In genomic region chr4:137392874-137393273, GRCm38 (mm10) we compare ENCODE assay signal across 24 mouse cellular contexts. TPM values are rescaled to one million over a fixed set of nuclear protein-coding genes. Genes with fewer than 3 reads are reported as not detected.
A peak's percentile ranks its signal among the peaks of the same experiment; 100 is the strongest.
DNase-seq lines count a peak whose midpoint lies in the region; ATAC-seq and TF ChIP-seq lines count a peak whose summit lies in the region.
"Had no signal": no experiment of that assay in that cellular context is flagged by ENCODE, and none has a peak within 500 bp of the region (broad histone marks: within the 10 kb centered on the region; RNA-seq: fewer than 3 reads in every experiment).

No protein-coding gene starts in this region.

- 0 out of 2 replicates have a peak overlapping the region, but pooled peaks have one; percentile 7 for H3K9ac ChIP-seq in heart, embryonic 13.5 days
- no peak overlapping the region for H3K9ac ChIP-seq in hindbrain, postnatal 0 days (replicated peaks; ENCODE audit: low read length)
- H3K9ac ChIP-seq: embryonic facial prominence, embryonic 13.5 days; hindbrain, embryonic 14.5 days; liver, embryonic 12.5 days; lung, embryonic 15.5 days; midbrain, embryonic 15.5 days had no signal

- no peak overlapping the region for H3K27ac ChIP-seq in heart, embryonic 13.5 days (replicated peaks)
- H3K27ac ChIP-seq in hindbrain, postnatal 0 days = no peak overlapping the region
- H3K27ac ChIP-seq: embryonic facial prominence, embryonic 13.5 days; hindbrain, embryonic 14.5 days; layer of hippocampus, adult 2 months; liver, embryonic 12.5 days; lung, embryonic 15.5 days; midbrain, embryonic 15.5 days had no signal

- H3K9me3 ChIP-seq in heart, embryonic 13.5 days = peaks cover 3% of the 10 kb centered on the region; the same call in 1 of the 2 replicates
- no peaks in the 10 kb centered on the region for H3K9me3 ChIP-seq in hindbrain, postnatal 0 days (ENCODE audit: low read length)
- H3K9me3 ChIP-seq: embryonic facial prominence, embryonic 13.5 days; liver, embryonic 12.5 days; lung, embryonic 15.5 days; midbrain, embryonic 15.5 days had no signal

- 0 out of 2 replicates have a peak, but pooled peaks cover 6% of the 10 kb centered on the region for H3K36me3 ChIP-seq in heart, embryonic 13.5 days
- H3K36me3 ChIP-seq in hindbrain, postnatal 0 days (ENCODE audit: insufficient read depth, low read length) = no peaks in the 10 kb centered on the region
- H3K36me3 ChIP-seq: embryonic facial prominence, embryonic 13.5 days; lung, embryonic 15.5 days; midbrain, embryonic 15.5 days had no signal

- 78% methylated on average over 9 of the region's 9 CpGs for WGBS in heart, embryonic 13.5 days
- WGBS in hindbrain, postnatal 0 days = 86% methylated on average over 9 of the region's 9 CpGs

- H3K4me3 ChIP-seq in heart, embryonic 13.5 days = no peak overlapping the region
- no peak overlapping the region for H3K4me3 ChIP-seq in hindbrain, postnatal 0 days (ENCODE audit: low read length)
- H3K4me3 ChIP-seq: embryonic facial prominence, embryonic 13.5 days; layer of hippocampus, adult 2 months; liver, embryonic 12.5 days; lung, embryonic 15.5 days; midbrain, embryonic 15.5 days had no signal

- H3K4me2 ChIP-seq in heart, embryonic 13.5 days = no peak overlapping the region
- no peak overlapping the region for H3K4me2 ChIP-seq in hindbrain, postnatal 0 days (ENCODE audit: low read depth, low read length)
- H3K4me2 ChIP-seq: embryonic facial prominence, embryonic 13.5 days; hindbrain, embryonic 14.5 days; liver, embryonic 12.5 days; lung, embryonic 15.5 days; midbrain, embryonic 15.5 days had no signal

- DNase-seq in heart, postnatal 4 days = no peak
- DNase-seq in ovary, postnatal 36 days (ENCODE audit: low spot score) = peak; percentile 28
- no peak for DNase-seq in ovary, postnatal 14 days (ENCODE audit: low spot score)
- DNase-seq in adrenal gland, postnatal 36 days = peak; percentile 67 to 70
- DNase-seq in hindbrain, postnatal 0 days (ENCODE audit: low spot score) = no peak
- DNase-seq in right cerebral cortex, postnatal 4 days = no peak
- DNase-seq: B cell, adult 2 months; cerebellum, adult 9-10 months; spleen, adult 18-20 months; thymus, postnatal 25 days had no signal

- no peak for ATAC-seq in heart, embryonic 13.5 days (ENCODE audit: extremely low read depth, insufficient number of reproducible peaks, low FRiP score, low TSS enrichment)
- ATAC-seq in hindbrain, postnatal 0 days = no peak
- ATAC-seq: forebrain, embryonic 16.5 days; intestine, embryonic 16.5 days; liver, embryonic 12.5 days; midbrain, embryonic 15.5 days had no signal

- H3K4me1 ChIP-seq in heart, embryonic 13.5 days = peaks cover 7% of the 10 kb centered on the region
- H3K4me1 ChIP-seq in hindbrain, postnatal 0 days (ENCODE audit: insufficient read depth, low read length) = no peaks in the 10 kb centered on the region; the same call in 1 of the 2 replicates

- H3K27me3 ChIP-seq in heart, embryonic 13.5 days (replicated peaks) = no peaks in the 10 kb centered on the region
- H3K27me3 ChIP-seq in hindbrain, postnatal 0 days (ENCODE audit: insufficient read depth, low read length) = no peaks in the 10 kb centered on the region
- H3K27me3 ChIP-seq: embryonic facial prominence, embryonic 13.5 days; liver, embryonic 12.5 days; lung, embryonic 15.5 days; midbrain, embryonic 15.5 days had no signal

- no peak for TF ChIP-seq CTCF in hindbrain, postnatal 0 days (IDR thresholded peaks at IDR 0.05; ENCODE audit: low read depth)

RNA-seq across cellular contexts. Expression of gene Cela3a, which starts 16.7 kb away (rescaled TPM):
- polyA plus RNA-seq in heart, embryonic 13.5 days (2015; fragmentation: Nextera tagmentation; extraction: Ambion mirVana) = not detected in 2 replicates
- not detected for total RNA-seq in heart, postnatal 4 days (2021)
- not detected for total RNA-seq in adrenal gland, postnatal 36 days (2021)
- total RNA-seq in hindbrain, postnatal 0 days (2014; rRNA removed) = not detected in 2 replicates
- not detected in 2 replicates for polyA plus RNA-seq in hindbrain, postnatal 0 days (2015; fragmentation: Nextera tagmentation; extraction: Ambion mirVana)
- total RNA-seq: granulocyte monocyte progenitor cell, adult 5-6 weeks; layer of hippocampus, adult 2 months; megakaryocyte progenitor cell, adult 5-6 weeks had no signal
- polyA plus RNA-seq: embryonic facial prominence, embryonic 13.5 days; forebrain, embryonic 16.5 days; heart, postnatal 0 days; hindbrain, embryonic 14.5 days; limb, embryonic 11.5 days; liver, embryonic 12.5 days; lung, embryonic 15.5 days; midbrain, embryonic 15.5 days; stomach, embryonic 14.5 days had no signal

RNA-seq across cellular contexts. Expression of gene Cdc42, which starts 35.4 kb away (rescaled TPM):
- polyA plus RNA-seq in heart, embryonic 13.5 days (2015; fragmentation: Nextera tagmentation; extraction: Ambion mirVana) = 501 and 529 TPM in 2 replicates
- total RNA-seq in heart, postnatal 4 days (2021) = 100 to 1,000 TPM; 276 to 285 TPM
- total RNA-seq in adrenal gland, postnatal 36 days (2021) = 100 to 1,000 TPM; 436 to 446 TPM
- total RNA-seq in hindbrain, postnatal 0 days (2014; rRNA removed) = 394 and 490 TPM in 2 replicates
- polyA plus RNA-seq in hindbrain, postnatal 0 days (2015; fragmentation: Nextera tagmentation; extraction: Ambion mirVana) = 1,008 and 1,049 TPM in 2 replicates

RNA-seq across cellular contexts. Expression of gene Cela3b, which starts 37.5 kb away (rescaled TPM):
- 0.22 TPM in 1 of 2 replicates, not detected in the other for polyA plus RNA-seq in heart, embryonic 13.5 days (2015; fragmentation: Nextera tagmentation; extraction: Ambion mirVana)
- not detected for total RNA-seq in heart, postnatal 4 days (2021)
- not detected for total RNA-seq in adrenal gland, postnatal 36 days (2021)
- total RNA-seq in hindbrain, postnatal 0 days (2014; rRNA removed) = not detected in 2 replicates
- polyA plus RNA-seq in hindbrain, postnatal 0 days (2015; fragmentation: Nextera tagmentation; extraction: Ambion mirVana) = not detected in 2 replicates
- total RNA-seq: granulocyte monocyte progenitor cell, adult 5-6 weeks; layer of hippocampus, adult 2 months; megakaryocyte progenitor cell, adult 5-6 weeks had no signal
- polyA plus RNA-seq: embryonic facial prominence, embryonic 13.5 days; forebrain, embryonic 16.5 days; heart, postnatal 0 days; hindbrain, embryonic 14.5 days; limb, embryonic 11.5 days; liver, embryonic 12.5 days; midbrain, embryonic 15.5 days; stomach, embryonic 14.5 days had no signal

Comparison
In these comparisons a context has a peak if more than half of its experiments do, and no peak if none do; other contexts are left out.
1. DNase-seq: peak in ovary, postnatal 36 days (single experiment) and adrenal gland, postnatal 36 days (2 of 2); none in heart, postnatal 4 days (single experiment), ovary, postnatal 14 days (single experiment), hindbrain, postnatal 0 days (single experiment) and right cerebral cortex, postnatal 4 days (single experiment).